Mouse (Mus musculus) CH12F3 (cell line): ENCODE data around the gene Clptm1.

Experiments
- in situ Hi-C: fragments of 300-500 bp; cut with MboI; formaldehyde crosslinking; loops from 2 replicates; pipeline ENCODE4 v1.14.3; 2020; ENCODE audit warnings: low sequenced_read_pairs

Clptm1 gene

DNA sequence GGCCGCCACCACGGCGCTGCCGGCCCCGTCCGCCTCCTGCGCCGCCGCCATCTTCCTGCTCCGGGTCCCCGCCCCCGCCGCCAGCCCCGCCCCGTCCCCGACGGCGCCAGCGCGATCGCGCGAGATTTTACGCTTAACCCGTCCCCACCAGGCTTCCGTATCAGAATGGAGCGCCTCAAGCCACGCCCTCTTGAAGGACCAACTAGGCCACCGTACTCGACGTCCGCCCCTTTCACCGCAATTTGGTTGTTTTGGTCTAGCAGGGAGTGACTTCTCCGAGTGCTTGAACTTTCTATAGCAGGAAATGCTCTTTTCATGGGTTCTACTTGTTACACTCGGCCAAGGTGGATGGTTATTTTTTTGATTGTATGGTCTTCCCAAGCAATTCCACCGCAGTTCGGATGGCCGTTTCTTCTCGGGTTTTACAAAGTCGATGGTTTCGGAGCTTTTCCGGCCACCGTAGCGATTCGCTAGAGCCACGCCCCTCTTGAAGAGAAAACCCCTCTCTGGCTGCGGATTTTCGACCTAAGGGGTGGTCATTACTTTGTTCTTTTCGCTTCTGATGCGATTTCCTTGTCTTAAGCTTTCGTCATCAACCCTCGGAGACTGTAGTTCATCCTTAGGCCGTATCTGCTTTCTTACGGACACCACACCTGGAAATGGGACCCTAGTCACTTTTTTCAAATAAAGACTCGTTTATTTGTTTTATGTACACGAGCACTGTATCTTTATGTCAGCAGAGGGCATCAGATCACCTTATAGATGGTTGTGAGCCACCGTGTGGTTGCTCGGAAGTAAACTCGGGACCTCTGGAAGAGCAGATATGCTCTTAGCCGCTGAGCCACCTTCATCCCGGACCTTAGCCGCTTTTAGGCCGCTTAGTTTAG is at the start of gene Clptm1:
Gene Clptm1, minus strand, starts transcription at position 79 of the 887 bp plus-strand sequence.
- in situ Hi-C loops: loop anchor here (5.0 kb wide), 1 partner anchor 37 kb away; no protein-coding TSS in a partner anchor

DNA sequence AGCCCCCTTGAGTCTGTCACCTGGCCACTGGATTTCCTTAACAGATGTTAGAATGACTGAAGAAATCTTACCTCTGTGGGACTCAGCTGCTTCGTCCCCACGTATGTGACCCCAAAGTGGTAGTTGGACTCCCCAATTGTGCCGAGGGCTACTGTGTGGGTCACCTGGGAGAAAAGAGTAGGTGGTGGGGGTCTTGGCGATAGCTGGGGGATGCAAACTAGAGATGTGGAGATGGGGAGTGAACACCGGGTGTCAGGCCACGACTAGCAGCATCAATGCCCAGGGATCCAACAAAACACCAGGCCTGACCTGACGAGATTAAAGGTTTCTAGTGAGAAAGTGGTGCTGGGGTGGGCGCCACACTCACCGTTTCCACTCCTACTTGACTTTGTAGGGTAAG is 48.8 kb upstream of the Clptm1 start:
- in situ Hi-C loops: no loop called here

DNA sequence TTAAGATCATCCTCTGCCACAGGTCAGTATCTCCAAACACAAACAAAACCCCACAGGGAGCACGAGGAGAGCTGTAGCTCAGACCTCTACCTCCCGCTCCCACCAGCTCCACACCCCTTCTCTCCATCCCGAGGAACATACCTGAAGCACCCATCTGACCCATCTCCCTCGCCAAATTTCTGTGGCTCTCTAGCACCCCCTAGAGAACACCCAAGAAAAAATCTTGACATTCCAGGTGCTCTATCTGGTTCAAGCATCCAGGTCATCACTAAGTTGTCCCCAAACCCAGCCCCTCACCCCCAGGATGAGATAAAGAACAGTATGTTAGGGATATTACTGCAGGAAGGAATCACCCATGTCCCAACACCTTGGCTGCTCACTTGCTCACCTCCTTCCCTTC is 48.4 kb upstream of the Clptm1 start:
- in situ Hi-C loops: no loop called here

DNA sequence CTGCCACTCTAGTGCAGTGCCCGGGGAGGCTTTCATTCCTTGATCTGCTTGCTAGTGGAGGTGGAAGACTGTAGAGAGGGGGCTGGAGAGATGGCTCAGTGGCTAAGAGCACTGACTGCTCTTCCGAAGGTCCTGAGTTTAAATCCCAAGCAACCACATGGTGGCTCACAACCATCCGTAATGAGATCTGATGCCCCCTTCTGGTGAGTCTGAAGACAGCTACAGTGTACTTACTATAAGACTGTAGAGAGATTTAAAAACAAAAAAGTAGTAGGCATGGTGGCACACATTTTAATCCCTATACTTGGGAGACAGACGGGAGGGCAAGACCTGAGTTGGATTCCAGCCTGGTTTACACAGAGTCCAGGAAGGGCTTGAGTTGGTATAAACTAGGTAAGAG is 47.6 kb upstream of the Clptm1 start:
- in situ Hi-C loops: no loop called here

DNA sequence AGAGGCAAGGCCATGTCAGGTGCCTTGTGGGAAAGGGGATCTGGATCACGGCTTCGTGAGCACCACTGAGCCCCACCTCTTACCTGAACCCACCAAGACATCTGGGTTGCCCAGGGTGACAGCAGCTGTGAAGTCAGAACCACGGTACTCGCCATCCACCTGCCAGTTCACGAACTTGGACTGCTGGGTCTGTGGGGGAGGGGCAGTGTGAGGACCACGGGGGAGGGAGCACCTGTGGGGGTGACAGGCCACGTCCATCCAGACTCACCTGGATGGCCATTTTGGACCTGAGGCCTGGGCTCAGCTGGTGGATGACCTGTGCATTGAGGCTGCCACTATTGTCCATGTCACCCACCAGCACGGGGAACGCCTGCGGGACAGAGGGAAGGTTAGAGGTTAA is 45.8 kb upstream of the Clptm1 start:
- in situ Hi-C loops: no loop called here

DNA sequence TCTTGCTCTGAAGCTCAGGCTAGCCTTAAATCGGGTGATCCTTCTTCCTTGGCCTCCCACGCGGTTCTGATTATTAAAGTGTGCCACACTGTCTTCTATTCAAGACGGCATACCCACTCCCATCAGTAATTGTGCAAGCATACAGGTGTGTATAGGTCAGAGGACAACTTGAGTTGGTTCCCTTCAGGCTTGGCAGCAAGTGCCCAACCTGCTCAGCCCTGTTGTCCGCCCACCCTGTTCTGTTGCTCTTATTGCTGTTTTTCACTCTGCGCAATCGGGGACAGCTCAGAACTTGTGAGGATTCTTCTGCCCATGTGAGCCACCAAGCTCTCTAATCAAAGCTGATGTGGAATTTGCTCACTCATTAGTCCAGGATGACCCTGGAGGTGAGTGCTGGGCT is 40.4 kb upstream of the Clptm1 start:
- in situ Hi-C loops: no loop called here

DNA sequence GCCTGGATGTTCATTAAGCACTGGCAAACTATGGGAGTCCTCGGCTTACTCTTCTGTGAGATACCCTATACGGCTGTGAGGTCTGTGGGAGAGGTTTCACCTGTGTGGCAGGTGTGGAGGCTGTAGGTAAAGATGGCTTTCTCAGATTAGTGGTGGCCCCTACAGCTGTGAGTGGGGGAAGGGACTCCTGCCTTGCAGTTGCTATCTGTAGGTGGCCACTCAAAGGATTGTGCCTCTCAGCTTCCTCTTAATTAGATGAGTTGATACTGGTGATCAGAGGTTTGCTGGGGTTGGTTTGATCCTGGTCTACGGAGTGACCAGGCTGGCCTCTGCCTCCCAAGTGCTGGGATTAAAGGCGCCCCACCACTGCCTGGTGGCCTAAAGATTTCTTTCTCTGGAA is 39.6 kb upstream of the Clptm1 start:
- in situ Hi-C loops: loop anchor here (5.0 kb wide), 1 partner anchor 37 kb away; the partner anchor contains the start of gene Clptm1

- in situ Hi-C loops: loop anchor here (5.0 kb wide), 1 partner anchor 36 kb away; the partner anchor contains the start of gene Clptm1
Observed at GRCm38 (mm10) chr7:19702859-19703555, 38.2 kb upstream of the Clptm1 start.

GRCm38 (mm10) chr7:19701069-19701761 is 36.4 kb upstream of the Clptm1 start:
- in situ Hi-C loops: loop anchor here (5.0 kb wide), 1 partner anchor 34 kb away; the partner anchor contains the start of gene Clptm1

- in situ Hi-C loops: loop anchor here (5.0 kb wide), 1 partner anchor 33 kb away; the partner anchor contains the start of gene Clptm1
Observed at GRCm38 (mm10) chr7:19700299-19701068, 35.7 kb upstream of the Clptm1 start.

GRCm38 (mm10) chr7:19699827-19700148 is 35.0 kb upstream of the Clptm1 start:
- in situ Hi-C loops: loop anchor here (5.0 kb wide), 1 partner anchor 32 kb away; the partner anchor contains the start of gene Clptm1

- in situ Hi-C loops: no loop called here
Observed at GRCm38 (mm10) chr7:19698907-19699826, 34.3 kb upstream of the Clptm1 start, which contains the start of gene Apoe. Gene Apoe, minus strand, starts transcription at chr7:19699188.

DNA sequence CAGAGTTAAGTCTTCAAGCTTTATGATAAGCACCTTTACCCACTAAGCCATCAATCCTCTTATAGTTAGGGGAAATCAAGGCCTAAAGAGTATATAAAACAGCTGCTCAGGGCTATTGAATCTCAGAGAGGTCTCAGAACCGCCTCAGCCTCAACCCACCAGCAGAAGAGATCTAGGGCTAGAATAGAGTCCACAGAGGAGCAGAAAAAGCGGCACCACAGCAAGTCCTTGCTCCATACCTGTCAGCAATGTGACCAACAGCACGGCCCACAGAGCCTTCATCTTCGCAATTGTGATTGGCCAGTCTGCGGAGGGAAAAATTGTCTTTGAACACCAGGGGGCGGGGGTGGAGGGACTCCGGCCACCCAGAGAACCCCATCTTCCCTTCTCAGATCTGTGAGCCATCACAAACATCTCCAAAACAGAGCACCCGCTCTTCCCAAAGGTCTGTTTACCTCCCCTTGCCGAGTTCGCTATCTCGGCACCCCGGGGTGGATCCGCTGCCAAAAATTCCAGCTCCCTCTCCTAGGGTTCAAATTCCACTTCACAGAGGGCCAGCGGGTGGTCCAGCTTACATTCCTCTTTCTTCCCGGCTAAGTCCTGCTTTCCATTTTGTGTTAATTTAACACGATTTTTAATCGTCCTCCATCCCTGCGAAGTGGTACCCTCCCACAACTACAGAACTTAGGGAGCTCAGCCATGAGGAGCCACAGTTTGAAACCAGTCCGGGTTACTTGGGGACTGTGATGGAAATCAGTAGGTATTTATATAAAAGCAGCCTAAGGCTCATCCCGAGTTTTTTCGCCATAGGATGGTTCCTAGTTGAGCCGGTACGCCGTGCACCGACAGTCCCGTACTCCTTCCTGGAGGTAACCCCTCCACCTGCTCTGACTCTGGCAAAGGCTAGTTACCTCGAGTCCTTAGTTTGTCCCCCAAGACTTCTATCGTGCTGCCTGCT is 33.4 kb upstream of the Clptm1 start:
- in situ Hi-C loops: no loop called here

DNA sequence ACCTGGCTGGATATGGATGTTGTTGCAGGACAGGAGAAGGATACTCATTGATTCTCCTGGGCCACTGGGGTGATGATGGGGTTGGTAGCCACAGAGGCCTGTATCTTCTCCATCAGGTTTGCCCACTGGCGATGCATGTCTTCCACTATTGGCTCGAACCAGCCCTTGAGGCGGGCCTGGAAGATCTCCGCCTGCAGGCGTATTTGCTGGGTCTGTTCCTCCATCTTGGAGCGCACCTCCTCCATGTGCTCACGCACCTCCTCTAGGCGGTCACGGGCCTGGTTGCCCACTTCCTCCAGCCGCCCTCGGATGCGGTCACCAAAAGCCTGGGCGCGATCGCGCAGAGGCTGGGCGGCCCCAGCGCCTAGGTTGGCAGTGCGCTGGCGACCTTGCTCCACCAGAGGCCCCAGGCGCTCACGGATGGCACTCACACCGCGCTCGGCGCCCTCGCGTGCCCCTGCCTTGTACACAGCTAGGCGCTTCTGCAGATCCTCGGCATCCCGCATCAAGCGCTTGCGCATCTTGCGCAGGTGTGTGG is 31.6 kb upstream of the Clptm1 start:
- in situ Hi-C loops: no loop called here

DNA sequence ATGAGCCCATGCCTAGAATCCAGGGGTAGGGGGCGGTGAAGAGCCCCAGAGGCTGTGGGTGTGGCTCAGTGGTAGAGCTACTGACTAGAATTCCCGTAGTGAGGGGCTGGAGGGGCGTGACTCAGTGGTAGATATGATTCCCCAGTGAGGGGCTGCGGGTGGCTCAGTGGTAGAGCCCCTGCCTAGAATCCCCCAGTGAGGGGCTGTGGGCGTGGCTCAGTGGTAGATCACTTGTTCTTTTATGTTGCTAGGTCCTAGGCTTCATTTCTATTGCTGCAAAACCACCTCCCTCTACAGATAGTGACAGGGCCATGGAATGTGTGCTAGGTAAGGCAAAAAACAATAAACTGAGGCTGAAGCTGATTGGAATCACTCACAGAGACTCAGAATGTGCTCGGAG is 31.0 kb upstream of the Clptm1 start:
- in situ Hi-C loops: no loop called here

GRCm38 (mm10) chr7:19695213-19695594 is 30.4 kb upstream of the Clptm1 start:
- in situ Hi-C loops: no loop called here

DNA sequence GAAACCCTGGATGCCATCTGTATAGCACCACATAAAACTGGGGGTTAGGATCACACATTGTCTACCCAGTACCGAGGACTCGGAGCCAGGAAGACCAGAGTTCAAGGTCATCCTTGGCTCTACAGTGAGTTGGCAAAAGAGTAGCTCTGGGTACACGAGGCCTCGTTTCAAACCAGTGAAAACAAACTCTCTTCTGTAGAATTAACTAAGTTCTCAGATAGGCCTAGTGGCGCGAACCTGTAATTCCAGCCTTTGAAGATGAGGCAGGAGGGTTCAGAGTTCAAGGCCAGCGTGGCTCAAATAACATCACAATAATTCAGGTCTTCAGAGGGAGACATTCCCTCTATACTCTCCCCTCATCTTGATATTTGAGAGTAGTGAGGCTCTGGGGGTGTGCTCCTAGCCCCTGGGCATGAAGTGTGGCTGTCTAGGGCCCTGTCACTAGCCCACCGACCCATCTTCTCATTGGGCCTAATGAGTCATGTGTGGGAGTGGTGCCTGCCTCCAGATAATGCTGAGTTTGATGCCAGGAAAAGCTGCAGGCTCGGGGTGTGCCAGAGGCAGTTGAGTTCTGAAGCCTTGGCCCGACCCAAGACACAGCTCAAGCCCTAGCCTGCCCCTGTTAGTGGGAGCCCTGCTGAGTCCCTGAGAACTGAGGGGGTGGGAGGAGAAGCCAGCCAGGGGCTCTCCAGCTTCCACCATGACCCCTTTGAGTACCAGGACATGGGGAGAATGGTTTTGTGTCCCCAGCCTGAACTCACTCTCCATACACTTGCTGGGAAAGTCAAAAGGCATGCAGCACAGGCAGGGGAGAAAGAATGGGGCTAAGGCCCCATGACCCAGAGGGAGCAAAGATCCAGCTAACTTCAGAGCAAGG is 29.7 kb upstream of the Clptm1 start:
- in situ Hi-C loops: no loop called here
